Mouse (Mus musculus): ENCODE data around the gene Mob1b.

DNA sequence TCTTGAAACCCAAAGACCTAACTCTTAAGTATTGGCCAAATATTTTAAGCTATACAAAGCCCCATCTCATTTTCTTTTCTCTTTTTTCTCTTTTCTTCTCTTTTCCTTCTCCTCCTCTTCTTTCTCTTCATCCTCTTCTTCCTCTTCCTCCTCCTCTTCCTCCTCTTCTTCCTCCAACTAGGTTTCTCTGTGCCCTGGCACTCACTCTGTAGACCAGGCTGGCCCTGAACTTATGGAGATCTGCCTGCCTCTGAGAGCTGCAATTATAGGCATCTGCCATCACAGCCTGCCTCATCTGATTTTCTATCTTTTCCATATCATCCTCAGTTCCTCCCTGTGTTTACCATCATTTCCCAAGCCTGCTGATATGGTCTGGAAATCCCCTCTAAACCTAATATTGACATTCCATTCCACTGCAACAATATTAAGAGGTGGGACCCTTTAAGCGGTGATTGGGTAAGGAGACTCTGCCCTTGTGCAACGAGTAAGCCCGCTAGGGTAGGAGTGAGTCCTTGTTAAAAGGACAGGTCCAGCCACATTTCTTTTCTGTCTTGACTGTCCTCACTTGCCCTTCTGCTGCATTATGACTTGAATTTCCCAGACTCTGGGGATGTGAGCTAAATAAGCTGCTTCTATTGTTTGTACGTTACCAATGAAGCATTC lies 21.3 kb upstream of the Mob1b start:
- no peak for TF ChIP-seq POLR2A (IDR thresholded peaks at IDR 0.05; ENCODE audit: insufficient read depth, low read depth, low read length)
- no peak for TF ChIP-seq CTCF (IDR thresholded peaks at IDR 0.05; ENCODE audit: insufficient read depth, low read depth, low read length)

Measured in olfactory bulb, adult 2 months (tissue).